Mouse (Mus musculus) neural tube, embryonic 10.5 days (tissue): ENCODE results near the gene Baiap3.

Experiments used
- DNase-seq: peaks from one replicate; pipeline ENCODE4 v3.0.0-alpha.2; 2017; ENCODE audit warnings: low spot score; ENCODE audit errors: extremely low spot score

The Baiap3 gene

DNA sequence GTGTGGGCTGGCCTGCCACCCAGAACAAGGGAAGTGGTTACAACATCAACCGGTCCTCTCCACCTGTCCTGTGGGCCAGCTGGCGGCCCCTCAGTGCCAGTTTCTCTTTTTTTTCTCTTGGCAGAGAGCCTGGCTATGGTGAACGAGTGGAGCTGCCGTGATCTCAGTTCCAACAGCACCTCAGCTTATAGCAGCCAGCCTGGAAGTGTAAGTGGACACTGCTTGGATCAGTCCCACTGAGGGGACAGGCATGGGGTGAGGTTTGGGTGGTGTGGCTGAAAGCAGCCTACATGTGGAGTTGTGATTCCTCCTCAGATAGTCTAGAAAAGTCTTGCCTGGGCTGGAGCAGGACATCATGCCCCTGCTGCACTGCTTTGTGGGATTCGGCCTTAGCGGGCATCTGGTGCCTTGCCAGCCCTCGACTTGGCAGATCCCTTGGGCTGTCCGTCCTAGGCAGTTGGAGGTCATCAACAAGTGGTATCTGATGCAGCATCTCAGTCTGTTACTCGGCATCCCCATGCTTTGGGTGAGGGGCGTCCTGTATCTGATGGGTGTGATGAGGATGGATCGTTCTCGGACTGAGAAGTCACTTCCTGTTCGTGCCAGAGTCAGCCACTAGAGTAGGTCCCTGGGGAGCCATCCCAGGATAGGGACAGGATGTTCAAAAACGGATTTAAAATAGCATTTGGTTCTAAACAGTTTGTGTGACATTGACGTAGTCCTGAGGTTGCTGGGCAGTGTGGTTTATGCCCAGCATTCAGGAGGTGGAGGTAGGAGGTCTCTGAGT lies 45.3 kb downstream of the Baiap3 start:
- no peak for DNase-seq

DNA sequence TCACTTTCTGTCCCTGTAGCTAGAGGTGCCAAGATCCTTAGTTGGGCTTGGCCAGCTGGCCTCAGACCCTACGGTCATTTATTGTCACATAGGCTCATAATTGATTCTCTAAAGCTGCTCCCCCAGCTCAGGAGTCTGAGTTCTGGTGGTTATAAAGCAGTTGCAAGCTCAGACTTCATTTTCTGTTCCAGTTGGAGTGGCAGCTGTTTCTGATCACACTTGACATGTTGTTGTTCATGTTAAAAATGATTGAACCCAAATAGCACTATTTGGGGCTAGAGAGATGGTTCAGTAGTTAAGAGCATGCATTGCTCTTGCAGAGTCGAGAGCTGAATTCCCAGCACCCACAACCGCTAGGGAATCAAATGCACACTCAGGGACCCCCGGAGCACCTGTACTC lies 46.2 kb downstream of the Baiap3 start:
- no peak for DNase-seq

DNA sequence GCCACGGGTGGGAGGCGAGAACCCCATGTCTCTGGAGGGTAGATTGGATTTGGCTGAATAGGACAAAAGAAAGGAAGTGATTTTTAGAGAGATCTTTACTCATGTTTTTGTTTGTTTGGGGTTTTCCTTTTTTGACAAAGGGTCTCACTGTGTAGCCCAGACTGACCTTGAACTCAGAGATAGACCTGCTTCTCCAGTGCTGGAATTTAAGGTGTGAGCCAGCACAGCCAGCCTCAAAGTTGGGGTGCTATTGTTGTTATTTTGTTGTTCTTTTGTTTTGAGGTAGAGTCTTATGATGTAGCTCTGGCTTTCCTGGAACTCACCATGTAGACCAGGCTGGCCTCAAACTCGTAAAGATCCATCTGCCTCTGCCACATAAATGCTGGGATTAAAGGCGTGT lies 53.8 kb downstream of the Baiap3 start:
- DNase-seq: no peak
